Mouse (Mus musculus): Measurements from ENCODE around the gene Ikbkg. TPM values are rescaled to one million over a fixed set of nuclear protein-coding genes. Genes with fewer than 3 reads are reported as not detected.

The Ikbkg gene
- polyA plus RNA-seq, 1 experiment from 2014 or later, result 21.5 TPM

Other genes starting within 250 kb of the Ikbkg start
- gene Tex28, start 225.5 kb upstream of the Ikbkg start, polyA plus RNA-seq (2014; fragmentation: Nextera tagmentation; extraction: Ambion mirVana), result not detected in 2 replicates
- not detected in 2 replicates for gene Tktl1, start 216.0 kb upstream of the Ikbkg start, polyA plus RNA-seq (2014; fragmentation: Nextera tagmentation; extraction: Ambion mirVana)
- 515 and 563 TPM in 2 replicates for gene Flna, start 143.5 kb upstream of the Ikbkg start, polyA plus RNA-seq (2014; fragmentation: Nextera tagmentation; extraction: Ambion mirVana)
- gene Emd, start 138.6 kb upstream of the Ikbkg start, polyA plus RNA-seq (2014; fragmentation: Nextera tagmentation; extraction: Ambion mirVana), result 33.3 and 37.3 TPM in 2 replicates
- 893 and 924 TPM in 2 replicates for gene Rpl10, start 122.5 kb upstream of the Ikbkg start, polyA plus RNA-seq (2014; fragmentation: Nextera tagmentation; extraction: Ambion mirVana)
- gene Taz, start 111.4 kb upstream of the Ikbkg start, polyA plus RNA-seq (2014; fragmentation: Nextera tagmentation; extraction: Ambion mirVana), result 64.6 and 67.5 TPM in 2 replicates
- 17.3 and 18.7 TPM in 2 replicates for gene Dnase1l1, start 111.0 kb upstream of the Ikbkg start, polyA plus RNA-seq (2014; fragmentation: Nextera tagmentation; extraction: Ambion mirVana)
- 89.7 and 111 TPM in 2 replicates for gene Atp6ap1, start 96.2 kb upstream of the Ikbkg start, polyA plus RNA-seq (2014; fragmentation: Nextera tagmentation; extraction: Ambion mirVana)
- 182 and 193 TPM in 2 replicates for gene Gdi1, start 88.3 kb upstream of the Ikbkg start, polyA plus RNA-seq (2014; fragmentation: Nextera tagmentation; extraction: Ambion mirVana)
- gene Fam50a, start 80.3 kb upstream of the Ikbkg start, polyA plus RNA-seq (2014; fragmentation: Nextera tagmentation; extraction: Ambion mirVana), result 54.9 and 56.6 TPM in 2 replicates
- 16.7 and 17.4 TPM in 2 replicates for gene Plxna3, start 64.2 kb upstream of the Ikbkg start, polyA plus RNA-seq (2014; fragmentation: Nextera tagmentation; extraction: Ambion mirVana)
- gene Lage3, start 39.7 kb upstream of the Ikbkg start, polyA plus RNA-seq (2014; fragmentation: Nextera tagmentation; extraction: Ambion mirVana), result 112 and 116 TPM in 2 replicates
- 73.7 and 77.5 TPM in 2 replicates for gene Ubl4a, start 20.1 kb upstream of the Ikbkg start, polyA plus RNA-seq (2014; fragmentation: Nextera tagmentation; extraction: Ambion mirVana)
- 18.1 and 20.0 TPM in 2 replicates for gene Slc10a3, start 19.9 kb upstream of the Ikbkg start, polyA plus RNA-seq (2014; fragmentation: Nextera tagmentation; extraction: Ambion mirVana)
- gene Fam3a, start within 50 bp of the Ikbkg start, polyA plus RNA-seq (2014; fragmentation: Nextera tagmentation; extraction: Ambion mirVana), result 40.0 and 42.0 TPM in 2 replicates
- 78.4 and 79.1 TPM in 2 replicates for gene G6pdx, start 35.9 kb downstream of the Ikbkg start, polyA plus RNA-seq (2014; fragmentation: Nextera tagmentation; extraction: Ambion mirVana)
- not detected in 2 replicates for gene Gm6880, start 88.1 kb downstream of the Ikbkg start, polyA plus RNA-seq (2014; fragmentation: Nextera tagmentation; extraction: Ambion mirVana)
- not detected in 2 replicates for gene Olfr1326-ps1, start 181.6 kb downstream of the Ikbkg start, polyA plus RNA-seq (2014; fragmentation: Nextera tagmentation; extraction: Ambion mirVana)
- not detected in 2 replicates for gene Olfr1325, start 199.4 kb downstream of the Ikbkg start, polyA plus RNA-seq (2014; fragmentation: Nextera tagmentation; extraction: Ambion mirVana)